Mouse (Mus musculus) small intestine, adult 2 months (tissue): ENCODE measurements at regions not wholly inside any gene's neighbourhood (a gene's known extent, or its start where the extent isn't known, plus 50 kb on each side); places are given as distances from the start of the nearest gene placed in this dataset.

Experiments used
- H3K27ac ChIP-seq: fragments of 200-500 bp; 2 replicates; pipeline ENCODE4 v1.5.1; 2012; ENCODE audit warnings: low read depth, low read length, control low read depth, inconsistent platforms; ENCODE audit not compliant: insufficient read depth
- H3K27me3 ChIP-seq: fragments of 200-500 bp; 2 replicates; pipeline ENCODE4 v1.6.1; 2012; ENCODE audit warnings: mild to moderate bottlenecking, moderate library complexity, low read length, inconsistent platforms; ENCODE audit not compliant: control insufficient read depth, insufficient read depth
- H3K36me3 ChIP-seq: fragments of 200-500 bp; 2 replicates; pipeline ENCODE4 v1.6.1; 2012; ENCODE audit warnings: mild to moderate bottlenecking, low read length, control low read depth, inconsistent platforms; ENCODE audit not compliant: control insufficient read depth, insufficient read depth
- H3K4me1 ChIP-seq: fragments of 200-500 bp; 2 replicates; pipeline ENCODE4 v1.6.1; 2012; ENCODE audit warnings: low read length, inconsistent platforms, mixed read lengths; ENCODE audit not compliant: control insufficient read depth, insufficient read depth, insufficient read length
- H3K4me3 ChIP-seq: fragments of 200-500 bp; 2 replicates; pipeline ENCODE4 v1.5.1; 2012; ENCODE audit warnings: low read depth, mild to moderate bottlenecking, control low read depth, inconsistent platforms, low read length, moderate library complexity
- CTCF ChIP-seq: fragments of 200-500 bp; IDR thresholded peaks from 2 replicates; pipeline ENCODE4 v1.5.1; 2012; ENCODE audit warnings: low read depth, mild to moderate bottlenecking, control low read depth, inconsistent platforms, low read length, moderate library complexity, mixed read lengths; ENCODE audit not compliant: insufficient replicate concordance, insufficient read length; ENCODE audit errors: extremely low read depth
- POLR2A ChIP-seq: fragments of 200-500 bp; IDR thresholded peaks from 2 replicates; pipeline ENCODE4 v1.6.1; 2012; ENCODE audit warnings: low read depth, mild to moderate bottlenecking, control low read depth, inconsistent platforms, low read length, moderate library complexity
- WGBS: fragments of 180-500 bp; shearing (Covaris S2); methylation state at CpG from one replicate; pipeline ENCODE4 v1.1.7; 2018; 5-methylcytosine and 5-hydroxymethylcytosine counted together

- WGBS = 75% methylated on average over 8 of the region's 8 CpGs
Observed at GRCm38 (mm10) chr13:101879561-101880081, 111.6 kb upstream of the Pik3r1 start.

GRCm38 (mm10) chr13:101883177-101883576 lies 115.2 kb upstream of the Pik3r1 start:
- no peak overlapping the region for H3K27ac ChIP-seq
- TF ChIP-seq POLR2A (no peak), CTCF (no peak)
- no peaks in the 10 kb centered on the region for H3K27me3 ChIP-seq
- no peak overlapping the region for H3K4me3 ChIP-seq
- H3K4me1 ChIP-seq = no peaks in the 10 kb centered on the region
- H3K36me3 ChIP-seq = no peaks in the 10 kb centered on the region

More at GRCm38 (mm10) chr13:101879561-101880081, 111.6 kb upstream of the Pik3r1 start:
- Histone ChIP-seq H3K4me1 (no peaks in the 10 kb centered on the region), H3K27me3 (no peaks in the 10 kb centered on the region), H3K4me3 (no peak overlapping the region), H3K27ac (no peak overlapping the region), H3K36me3 (no peaks in the 10 kb centered on the region)
- TF ChIP-seq CTCF (no peak), POLR2A (no peak)

GRCm38 (mm10) chr13:101884752-101885151 lies 116.7 kb upstream of the Pik3r1 start:
- WGBS = 80% methylated on average over 3 of the region's 3 CpGs
- H3K27ac ChIP-seq = no peak overlapping the region

GRCm38 (mm10) chr13:101891473-101891872 lies 123.5 kb upstream of the Pik3r1 start:
- no peaks in the 10 kb centered on the region for H3K36me3 ChIP-seq
- H3K27ac ChIP-seq = no peak overlapping the region
- TF ChIP-seq CTCF = no peak
- no peak for TF ChIP-seq POLR2A
- H3K27me3 ChIP-seq = no peaks in the 10 kb centered on the region
- no peak overlapping the region for H3K4me3 ChIP-seq
- 86% methylated on average over 4 of the region's 4 CpGs for WGBS
- H3K4me1 ChIP-seq = no peaks in the 10 kb centered on the region

More at GRCm38 (mm10) chr13:101884752-101885151, 116.7 kb upstream of the Pik3r1 start:
- no peak overlapping the region for H3K4me3 ChIP-seq
- no peaks in the 10 kb centered on the region for H3K27me3 ChIP-seq
- no peaks in the 10 kb centered on the region for H3K4me1 ChIP-seq
- H3K36me3 ChIP-seq = no peaks in the 10 kb centered on the region
- TF ChIP-seq CTCF (no peak), POLR2A (no peak)

GRCm38 (mm10) chr13:101893035-101893600 lies 125.1 kb upstream of the Pik3r1 start:
- no peaks in the 10 kb centered on the region for H3K4me1 ChIP-seq
- TF ChIP-seq POLR2A (no peak), CTCF (no peak)
- no peak overlapping the region for H3K4me3 ChIP-seq
- H3K27me3 ChIP-seq = no peaks in the 10 kb centered on the region; the same call in 1 of the 2 replicates
- 85% methylated on average over 10 of the region's 10 CpGs for WGBS
- no peak overlapping the region for H3K27ac ChIP-seq
- no peaks in the 10 kb centered on the region for H3K36me3 ChIP-seq

- H3K27ac ChIP-seq = no peak overlapping the region
- H3K4me3 ChIP-seq = no peak overlapping the region
- no peaks in the 10 kb centered on the region for H3K36me3 ChIP-seq
- TF ChIP-seq POLR2A = no peak
- TF ChIP-seq CTCF = no peak
- H3K27me3 ChIP-seq = no peaks in the 10 kb centered on the region; the same call in 1 of the 2 replicates
- H3K4me1 ChIP-seq = no peaks in the 10 kb centered on the region
- 55% methylated on average over 7 of the region's 7 CpGs for WGBS
Observed at GRCm38 (mm10) chr13:101895161-101895560, 127.1 kb upstream of the Pik3r1 start.

- Histone ChIP-seq H3K36me3 (no peaks in the 10 kb centered on the region), H3K4me1 (no peaks in the 10 kb centered on the region), H3K27me3 (no peaks in the 10 kb centered on the region; the same call in 1 of the 2 replicates), H3K4me3 (no peak overlapping the region), H3K27ac (no peak overlapping the region)
- TF ChIP-seq CTCF (no peak), POLR2A (no peak)
- 84% methylated on average over 4 of the region's 4 CpGs for WGBS
Observed at GRCm38 (mm10) chr13:101895686-101896085, 127.7 kb upstream of the Pik3r1 start.
